Mouse (Mus musculus) hindbrain, embryonic 12.5 days (tissue): ENCODE data around the gene Lsm11. TPM values are rescaled to one million over a fixed set of nuclear protein-coding genes. Genes with fewer than 3 reads are reported as not detected.
A peak's percentile ranks its signal among the peaks of the same experiment; 100 is the strongest.

Experiments used
- ATAC-seq: fragments of 200-750 bp; cut with Nextera tagmentation; 2 replicates; pipeline ENCODE4 v1.8.0; 2017; ENCODE audit warnings: moderate TSS enrichment; ENCODE audit not compliant: low FRiP score
- H3K27ac ChIP-seq: fragments of 300-500 bp; sonication (generic); 2 replicates; pipeline ENCODE4 v1.5.1; 2016; ENCODE audit warnings: mild to moderate bottlenecking
- H3K27me3 ChIP-seq: fragments of 300-500 bp; sonication (generic); 2 replicates; pipeline ENCODE4 v1.6.1; 2016; ENCODE audit warnings: mild to moderate bottlenecking
- H3K36me3 ChIP-seq: fragments of 300-500 bp; sonication (generic); 2 replicates; pipeline ENCODE4 v1.6.1; 2016; ENCODE audit warnings: mild to moderate bottlenecking
- H3K4me1 ChIP-seq: fragments of 300-500 bp; sonication (generic); 2 replicates; pipeline ENCODE4 v1.6.1; 2016
- H3K4me2 ChIP-seq: fragments of 300-500 bp; sonication (generic); replicated peaks from 2 replicates; pipeline ENCODE4 v1.6.1; 2016; ENCODE audit warnings: mild to moderate bottlenecking
- H3K4me3 ChIP-seq: fragments of 300-500 bp; sonication (generic); 2 replicates; pipeline ENCODE4 v1.5.1; 2016; ENCODE audit warnings: mild to moderate bottlenecking
- H3K9ac ChIP-seq: fragments of 300-500 bp; sonication (generic); 2 replicates; pipeline ENCODE4 v1.6.1; 2016; ENCODE audit warnings: mild to moderate bottlenecking, moderate library complexity
- H3K9me3 ChIP-seq: fragments of 300-500 bp; sonication (generic); replicated peaks from 2 replicates; pipeline ENCODE4 v1.6.1; 2016; ENCODE audit warnings: mild to moderate bottlenecking
- WGBS: fragments of 180-500 bp; shearing (Covaris S2); methylation state at CpG from one replicate; pipeline ENCODE4 v1.1.7; 2016; 5-methylcytosine and 5-hydroxymethylcytosine counted together
- polyA plus RNA-seq: library from polyadenylated mRNA; unstranded; fragments of >200 nt; fragmentation: Nextera tagmentation; extraction: Ambion mirVana; gene quantifications from 2 replicates; pipeline ENCODE4 v1.2.1, GENCODE M21; 2016

Gene Lsm11
- polyA plus RNA-seq, 1 experiment from 2014 or later: 16.9 TPM

GRCm38 (mm10) chr11:45925436-45925835 is 19.3 kb downstream of the Lsm11 start:
- 48% methylated on average over 6 of the region's 6 CpGs for WGBS
- H3K27me3 ChIP-seq: no peaks in the 10 kb centered on the region
- H3K4me3 ChIP-seq: no peak overlapping the region
- no peak overlapping the region for H3K9ac ChIP-seq
- H3K27ac ChIP-seq: no peak overlapping the region
- H3K4me1 ChIP-seq: peaks cover 18% of the 10 kb centered on the region
- no peaks in the 10 kb centered on the region for H3K9me3 ChIP-seq
- H3K4me2 ChIP-seq: no peak overlapping the region
- ATAC-seq: 0 out of 2 replicates have a peak, but pooled peaks have one; percentile 16
- peaks cover 7% of the 10 kb centered on the region; the same call in 1 of the 2 replicates for H3K36me3 ChIP-seq

- no peaks in the 10 kb centered on the region for H3K36me3 ChIP-seq
- peak; percentile 51 for ATAC-seq
- 7% methylated on average over 10 of the region's 10 CpGs for WGBS
- H3K9ac ChIP-seq: peak overlapping the region; percentile 47; the same call in 1 of the 2 replicates
- H3K4me1 ChIP-seq: peaks cover 18% of the 10 kb centered on the region
- no peak overlapping the region for H3K4me3 ChIP-seq
- peak overlapping the region; percentile 81 for H3K27ac ChIP-seq
- peak overlapping the region; percentile 36 for H3K4me2 ChIP-seq
- H3K9me3 ChIP-seq: no peaks in the 10 kb centered on the region
- no peaks in the 10 kb centered on the region for H3K27me3 ChIP-seq
These were observed 23.2 kb downstream of the Lsm11 start for GRCm38 (mm10) chr11:45921480-45921898.

GRCm38 (mm10) chr11:45921026-45921425 is 23.7 kb downstream of the Lsm11 start:
- ATAC-seq: no peak
- Histone ChIP-seq H3K27me3 (no peaks in the 10 kb centered on the region), H3K9me3 (no peaks in the 10 kb centered on the region), H3K27ac (peak overlapping the region; percentile 81), H3K36me3 (no peaks in the 10 kb centered on the region), H3K4me3 (no peak overlapping the region), H3K9ac (peak overlapping the region; percentile 47; the same call in 1 of the 2 replicates), H3K4me1 (peaks cover 18% of the 10 kb centered on the region), H3K4me2 (peak overlapping the region; percentile 36; the same call in 1 of the 2 replicates)
- 44% methylated on average over 8 of the region's 8 CpGs for WGBS

GRCm38 (mm10) chr11:45918836-45919235 is 25.9 kb downstream of the Lsm11 start:
- no peaks in the 10 kb centered on the region for H3K27me3 ChIP-seq
- no peak overlapping the region for H3K4me2 ChIP-seq
- H3K27ac ChIP-seq: no peak overlapping the region
- no peak overlapping the region for H3K9ac ChIP-seq
- 71% methylated on average over 4 of the region's 4 CpGs for WGBS
- no peak for ATAC-seq
- H3K4me3 ChIP-seq: no peak overlapping the region
- H3K9me3 ChIP-seq: no peaks in the 10 kb centered on the region
- no peaks in the 10 kb centered on the region for H3K36me3 ChIP-seq
- peaks cover 11% of the 10 kb centered on the region for H3K4me1 ChIP-seq

GRCm38 (mm10) chr11:45918018-45918417 is 26.7 kb downstream of the Lsm11 start:
- ATAC-seq: no peak
- no peak overlapping the region for H3K27ac ChIP-seq
- H3K9ac ChIP-seq: no peak overlapping the region
- H3K27me3 ChIP-seq: no peaks in the 10 kb centered on the region
- no peak overlapping the region for H3K4me3 ChIP-seq
- peaks cover 11% of the 10 kb centered on the region for H3K4me1 ChIP-seq
- H3K9me3 ChIP-seq: no peaks in the 10 kb centered on the region
- H3K4me2 ChIP-seq: no peak overlapping the region
- H3K36me3 ChIP-seq: no peaks in the 10 kb centered on the region
- WGBS: 92% methylated on average over 6 of the region's 6 CpGs

- 88% methylated on average over 10 of the region's 10 CpGs for WGBS
- Histone ChIP-seq H3K36me3 (peaks cover 10% of the 10 kb centered on the region; the same call in 1 of the 2 replicates), H3K4me2 (no peak overlapping the region), H3K9ac (no peak overlapping the region), H3K27ac (no peak overlapping the region), H3K27me3 (no peaks in the 10 kb centered on the region), H3K4me3 (no peak overlapping the region), H3K4me1 (peaks cover 5% of the 10 kb centered on the region), H3K9me3 (no peaks in the 10 kb centered on the region)
- ATAC-seq: no peak
These were observed 28.5 kb downstream of the Lsm11 start for GRCm38 (mm10) chr11:45916196-45916595.

GRCm38 (mm10) chr11:45910701-45911100 is 34.0 kb downstream of the Lsm11 start:
- WGBS: 86% methylated on average over 5 of the region's 5 CpGs
- peaks cover 58% of the 10 kb centered on the region for H3K36me3 ChIP-seq
- no peak for ATAC-seq

GRCm38 (mm10) chr11:45908894-45909293 is 35.8 kb downstream of the Lsm11 start:
- H3K4me2 ChIP-seq: no peak overlapping the region
- H3K4me1 ChIP-seq: no peaks in the 10 kb centered on the region
- ATAC-seq: no peak
- H3K27ac ChIP-seq: no peak overlapping the region
- no peak overlapping the region for H3K9ac ChIP-seq
- no peak overlapping the region for H3K4me3 ChIP-seq
- H3K27me3 ChIP-seq: no peaks in the 10 kb centered on the region
- whole genome bisulfite sequencing: 98% methylated on average over 7 of the region's 7 CpGs
- H3K36me3 ChIP-seq: peaks cover 64% of the 10 kb centered on the region
- H3K9me3 ChIP-seq: no peaks in the 10 kb centered on the region

More at GRCm38 (mm10) chr11:45910701-45911100, 34.0 kb downstream of the Lsm11 start:
- no peak overlapping the region for H3K27ac ChIP-seq
- H3K27me3 ChIP-seq: no peaks in the 10 kb centered on the region
- no peak overlapping the region for H3K4me3 ChIP-seq
- no peaks in the 10 kb centered on the region for H3K9me3 ChIP-seq
- H3K4me1 ChIP-seq: no peaks in the 10 kb centered on the region
- no peak overlapping the region for H3K9ac ChIP-seq
- no peak overlapping the region for H3K4me2 ChIP-seq

- Histone ChIP-seq H3K36me3 (peaks cover 71% of the 10 kb centered on the region), H3K9me3 (no peaks in the 10 kb centered on the region), H3K4me3 (no peak overlapping the region), H3K27ac (no peak overlapping the region), H3K4me1 (no peaks in the 10 kb centered on the region), H3K4me2 (no peak overlapping the region), H3K9ac (no peak overlapping the region), H3K27me3 (no peaks in the 10 kb centered on the region)
- no peak for ATAC-seq
- WGBS: 95% methylated on average over 7 of the region's 7 CpGs
These were observed 36.7 kb downstream of the Lsm11 start for GRCm38 (mm10) chr11:45908070-45908469.

GRCm38 (mm10) chr11:45907301-45907700 is 37.4 kb downstream of the Lsm11 start:
- H3K36me3 ChIP-seq: peaks cover 73% of the 10 kb centered on the region
- H3K4me2 ChIP-seq: no peak overlapping the region
- H3K9ac ChIP-seq: no peak overlapping the region
- H3K4me3 ChIP-seq: no peak overlapping the region
- 90% methylated on average over 5 of the region's 5 CpGs for WGBS
- no peaks in the 10 kb centered on the region for H3K27me3 ChIP-seq
- H3K27ac ChIP-seq: no peak overlapping the region
- H3K4me1 ChIP-seq: no peaks in the 10 kb centered on the region
- ATAC-seq: no peak
- no peaks in the 10 kb centered on the region for H3K9me3 ChIP-seq

- no peaks in the 10 kb centered on the region for H3K27me3 ChIP-seq
- peaks cover 68% of the 10 kb centered on the region for H3K36me3 ChIP-seq
These were observed 38.5 kb downstream of the Lsm11 start for GRCm38 (mm10) chr11:45906109-45906786.

GRCm38 (mm10) chr11:45900233-45901015 is 44.3 kb downstream of the Lsm11 start:
- no peak overlapping the region for H3K4me2 ChIP-seq
- no peak overlapping the region for H3K27ac ChIP-seq
- no peak for ATAC-seq
- H3K9me3 ChIP-seq: no peaks in the 10 kb centered on the region
- H3K9ac ChIP-seq: no peak overlapping the region
- H3K36me3 ChIP-seq: peaks cover 29% of the 10 kb centered on the region
- 75% methylated on average over 11 of the region's 11 CpGs for WGBS
- H3K4me3 ChIP-seq: no peak overlapping the region
- no peaks in the 10 kb centered on the region for H3K4me1 ChIP-seq
- no peaks in the 10 kb centered on the region for H3K27me3 ChIP-seq

More at GRCm38 (mm10) chr11:45906109-45906786, 38.5 kb downstream of the Lsm11 start:
- Histone ChIP-seq H3K9me3 (no peaks in the 10 kb centered on the region), H3K27ac (no peak overlapping the region), H3K4me2 (no peak overlapping the region), H3K9ac (no peak overlapping the region), H3K4me3 (no peak overlapping the region), H3K4me1 (no peaks in the 10 kb centered on the region)
- 92% methylated on average over 8 of the region's 8 CpGs for WGBS
- ATAC-seq: no peak
